Mouse (Mus musculus) T-helper 1 cell (primary cell): ENCODE results near the gene Cdc42bpb.

Experiments used
- in situ Hi-C: fragments of 300-600 bp; cut with MboI, MseI; formaldehyde crosslinking; loops from one replicate; pipeline ENCODE4 v1.15.1; 2025; ENCODE audit warnings: high pct_unique_total_duplicates

Cdc42bpb gene

DNA sequence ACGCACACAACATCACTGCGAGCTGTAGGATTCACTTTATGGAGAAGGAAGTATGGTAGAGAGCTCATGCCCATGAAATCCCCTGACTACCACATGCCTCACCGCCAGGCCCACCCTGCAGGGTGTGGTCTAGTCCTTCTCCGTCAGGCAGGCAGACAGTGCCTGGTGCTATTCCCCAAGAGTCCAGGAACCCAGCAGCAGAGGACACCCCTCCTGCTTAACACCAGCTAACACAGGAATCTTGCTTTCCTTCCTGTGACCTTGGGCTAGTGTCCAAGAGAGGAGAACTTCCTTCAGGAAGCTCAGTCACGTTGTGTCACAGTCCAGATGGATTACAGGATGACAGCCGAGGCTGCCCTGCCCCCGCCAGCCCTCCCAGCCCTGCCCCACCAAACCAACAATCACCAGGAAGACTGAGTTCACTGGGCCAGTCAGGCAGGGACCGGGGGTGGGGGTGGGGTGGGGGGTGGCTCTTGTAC is 9.2 kb upstream of the Cdc42bpb start:
- in situ Hi-C loops, result no loop called here

DNA sequence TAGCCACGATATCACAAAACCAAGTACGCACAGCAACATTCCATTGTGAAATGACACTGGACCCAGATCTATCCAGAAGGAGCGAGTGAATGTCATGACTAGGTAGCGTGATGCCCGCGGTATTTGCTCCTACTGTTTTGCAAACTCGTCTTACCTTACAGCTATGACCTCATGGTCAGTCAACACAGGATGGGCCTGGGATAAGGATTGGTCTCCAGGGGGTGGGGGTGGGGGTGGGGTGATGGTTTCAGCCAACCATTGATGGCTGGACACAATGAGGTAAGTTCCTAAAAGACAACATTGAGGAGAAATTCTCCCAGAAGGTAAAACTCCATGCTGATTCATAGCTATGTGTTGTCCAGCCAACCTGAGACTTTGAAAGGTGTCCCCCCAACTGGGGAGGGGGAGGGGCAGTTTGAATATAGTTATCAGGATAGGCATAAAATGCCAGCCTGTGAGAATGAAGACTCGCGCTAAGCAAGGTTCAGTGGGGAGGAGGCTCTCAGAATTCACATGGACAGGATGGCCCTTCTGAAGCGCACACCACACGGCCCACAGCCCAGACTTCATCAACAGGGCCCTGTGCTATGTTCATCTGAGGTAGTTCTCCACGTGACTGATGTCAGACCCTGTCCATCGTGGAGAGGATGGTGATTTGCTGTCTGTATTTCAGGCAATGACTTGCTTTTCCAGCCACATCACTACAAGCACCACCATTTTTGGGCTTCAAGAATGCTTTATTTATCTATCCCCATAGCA is 8.5 kb upstream of the Cdc42bpb start:
- in situ Hi-C loops, result no loop called here

DNA sequence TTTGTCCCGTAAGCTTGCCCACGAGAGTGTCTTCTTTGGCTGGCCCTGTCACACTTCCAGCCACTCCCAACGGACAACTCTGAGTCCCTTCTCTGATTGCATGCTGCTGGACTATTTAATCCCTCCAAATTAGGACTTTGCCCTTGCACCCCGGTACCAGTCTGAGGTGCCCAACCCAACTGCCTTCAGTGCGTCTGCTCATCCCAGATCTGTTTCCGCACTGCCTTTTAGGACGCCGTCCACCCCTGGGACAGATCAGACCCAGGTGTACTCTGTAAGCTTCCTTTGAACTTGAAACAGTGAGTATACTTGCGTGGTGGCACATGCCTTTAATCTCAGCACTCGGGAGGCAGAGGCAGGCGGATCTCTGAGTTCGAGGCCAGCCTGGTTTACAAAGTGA is 1.3 kb upstream of the Cdc42bpb start:
- in situ Hi-C loops, result no loop called here

DNA sequence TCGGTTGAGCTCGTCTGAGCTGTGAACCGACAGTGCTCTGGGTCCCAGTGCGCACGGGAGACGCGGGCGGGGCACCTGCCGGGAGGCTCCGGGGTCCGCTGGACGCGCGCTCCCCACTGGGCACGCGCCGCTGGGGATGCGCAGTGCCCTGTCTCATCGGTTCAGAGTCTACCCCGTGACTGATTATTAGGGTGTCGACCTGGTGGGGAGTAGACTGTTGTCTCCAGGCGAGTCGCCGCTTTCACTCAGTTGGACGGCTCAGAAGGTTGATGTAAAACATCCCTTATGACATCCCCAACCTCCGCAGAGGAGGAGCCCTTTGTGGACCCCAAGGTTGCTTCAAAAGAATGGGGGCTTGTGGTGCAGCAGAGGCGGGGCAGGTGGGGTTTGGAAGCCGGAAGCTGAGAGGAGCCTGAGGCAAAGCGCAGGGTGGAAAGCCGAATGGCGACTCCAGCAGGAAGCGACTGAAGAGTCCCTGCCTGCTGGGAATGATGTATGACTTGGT is 520 bp upstream of the Cdc42bpb start:
- in situ Hi-C loops, result no loop called here

DNA sequence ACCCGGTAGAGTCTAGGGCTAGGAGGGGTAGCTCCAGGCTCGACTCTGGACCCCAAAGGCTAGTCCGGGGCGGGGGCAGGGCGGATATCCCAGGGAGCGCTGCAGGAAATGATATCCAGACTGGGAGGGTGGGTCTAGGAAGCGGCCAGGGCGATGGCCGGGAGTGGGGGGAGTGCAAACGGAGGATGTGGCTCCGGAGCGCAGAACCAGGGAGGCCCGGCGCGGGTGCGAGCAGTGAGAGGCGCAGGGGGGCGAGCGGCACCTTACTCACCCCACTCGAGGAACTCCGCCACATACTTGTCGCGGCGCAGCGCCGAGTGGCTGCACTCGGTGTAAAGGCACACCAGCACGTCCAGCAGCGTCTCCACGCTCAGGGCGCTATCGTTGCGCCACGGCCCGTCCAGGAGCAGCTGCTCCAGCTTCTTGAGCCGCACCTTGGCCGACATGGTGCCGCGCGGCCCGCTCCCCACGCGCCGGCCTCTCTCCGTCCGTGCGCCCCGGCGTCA is 639 bp downstream of the Cdc42bpb start:
- in situ Hi-C loops, result no loop called here

DNA sequence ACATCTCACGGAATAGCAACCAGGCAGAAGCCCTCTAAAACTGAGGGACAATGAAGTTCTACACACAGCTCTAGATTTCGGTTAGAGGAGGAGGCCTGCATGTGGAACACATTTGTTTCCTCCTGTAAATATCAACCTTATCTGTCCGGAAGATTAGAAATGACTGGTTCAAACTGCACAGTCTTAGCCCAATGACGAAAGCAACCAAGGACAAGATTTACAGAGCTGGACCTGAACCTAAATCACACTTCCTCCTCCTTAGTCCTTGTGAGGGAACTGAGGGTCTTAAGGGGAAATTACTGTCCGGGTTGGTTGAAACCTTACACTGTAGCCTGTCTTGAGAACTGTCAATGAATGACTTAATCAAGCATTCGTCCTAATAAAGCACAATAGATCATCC is 1.5 kb downstream of the Cdc42bpb start:
- in situ Hi-C loops, result no loop called here

DNA sequence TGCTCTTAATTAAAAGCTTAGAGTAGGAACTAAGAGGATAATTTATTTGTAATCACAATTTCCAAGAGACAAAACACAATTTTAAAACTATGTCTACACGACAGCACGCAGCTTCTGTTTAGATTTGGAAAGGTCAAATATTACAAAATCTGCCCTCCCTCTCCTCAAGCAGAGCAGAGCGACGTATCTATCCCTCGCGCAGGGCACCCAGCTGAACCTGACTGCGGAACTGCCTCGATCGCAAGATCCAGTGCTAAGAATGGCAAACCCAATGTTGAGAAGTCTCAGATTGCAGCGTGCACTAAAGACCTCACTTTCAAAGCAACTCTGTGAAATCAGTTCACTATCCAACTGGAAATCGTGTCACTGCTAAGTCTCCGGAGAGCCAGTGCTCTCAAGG is 2.0 kb downstream of the Cdc42bpb start:
- in situ Hi-C loops, result no loop called here

DNA sequence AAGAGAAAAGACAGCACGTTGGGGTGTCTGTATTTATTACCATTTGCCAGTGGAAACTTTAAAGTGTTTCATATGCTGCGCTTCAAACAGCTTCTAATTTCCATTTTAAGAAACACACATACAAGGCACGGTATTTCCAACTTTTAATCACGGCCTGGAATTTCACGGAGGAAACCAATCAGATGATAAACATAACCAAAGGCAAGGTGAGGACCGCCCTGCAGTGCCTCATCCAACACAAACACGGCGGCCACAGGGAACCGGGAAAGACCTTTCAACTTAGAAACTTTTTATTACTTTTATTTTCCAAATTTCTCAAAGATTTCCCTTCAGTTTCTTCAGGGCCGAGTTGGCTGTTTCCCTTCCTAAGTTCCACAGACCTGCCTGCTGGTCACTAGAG is 2.8 kb downstream of the Cdc42bpb start:
- in situ Hi-C loops, result no loop called here

DNA sequence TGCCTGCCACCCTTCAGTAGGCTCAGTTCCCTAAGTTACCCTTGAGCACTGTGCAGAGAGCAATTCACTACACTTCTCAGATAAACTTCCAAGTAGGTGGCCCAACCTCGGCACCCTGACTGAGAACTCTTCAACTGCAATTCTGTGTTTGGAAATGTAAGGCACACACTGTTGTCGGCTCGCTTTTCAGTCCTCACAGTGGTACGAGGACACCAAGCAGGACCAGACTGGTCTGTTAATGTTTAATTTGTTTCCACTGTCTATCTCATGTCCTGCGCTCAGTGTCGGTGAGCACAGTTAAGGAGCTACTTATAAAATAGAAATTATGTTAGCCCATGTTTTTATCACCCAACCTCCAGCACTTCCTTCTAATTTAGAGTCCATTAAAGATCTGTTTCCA is 4.1 kb downstream of the Cdc42bpb start:
- in situ Hi-C loops, result no loop called here

DNA sequence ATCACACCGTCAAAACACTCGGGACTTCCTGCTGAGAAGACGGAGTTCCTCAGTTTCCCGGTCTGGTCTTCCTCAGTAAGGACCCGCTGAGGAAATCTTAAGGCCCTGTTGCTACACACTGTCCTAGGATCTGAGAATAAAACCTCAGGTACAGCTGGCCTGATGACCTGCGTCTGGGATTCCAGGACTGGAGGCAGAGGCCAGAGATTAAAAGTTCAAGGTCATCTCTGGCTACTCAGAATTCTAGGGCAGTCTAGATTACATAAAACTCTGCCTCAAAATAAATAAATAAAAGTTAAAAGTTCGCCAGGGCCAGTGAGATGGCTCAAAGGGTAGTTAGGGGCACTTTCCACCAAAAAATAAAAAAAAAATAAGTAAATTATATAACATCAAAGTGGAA is 5.6 kb downstream of the Cdc42bpb start:
- in situ Hi-C loops, result no loop called here

DNA sequence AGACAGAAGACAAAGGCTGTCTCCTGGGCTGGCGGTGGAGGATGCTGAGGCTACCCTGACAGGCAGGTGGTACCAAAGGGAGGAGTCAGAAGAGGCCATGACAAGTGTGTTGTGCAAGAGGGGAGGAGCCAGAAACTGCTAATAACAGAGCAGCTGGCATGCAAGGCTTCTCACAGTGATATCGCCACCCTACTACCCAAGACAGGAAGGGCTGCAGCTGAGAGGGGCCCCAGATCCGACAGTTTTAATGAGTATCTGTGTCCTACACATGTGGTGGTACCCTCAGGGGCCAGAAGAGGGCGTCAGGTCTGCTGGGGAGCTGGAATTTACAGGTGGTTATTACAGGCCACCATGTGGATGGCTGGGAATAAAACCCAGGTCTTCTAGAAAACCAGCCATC is 7.3 kb downstream of the Cdc42bpb start:
- in situ Hi-C loops, result no loop called here

DNA sequence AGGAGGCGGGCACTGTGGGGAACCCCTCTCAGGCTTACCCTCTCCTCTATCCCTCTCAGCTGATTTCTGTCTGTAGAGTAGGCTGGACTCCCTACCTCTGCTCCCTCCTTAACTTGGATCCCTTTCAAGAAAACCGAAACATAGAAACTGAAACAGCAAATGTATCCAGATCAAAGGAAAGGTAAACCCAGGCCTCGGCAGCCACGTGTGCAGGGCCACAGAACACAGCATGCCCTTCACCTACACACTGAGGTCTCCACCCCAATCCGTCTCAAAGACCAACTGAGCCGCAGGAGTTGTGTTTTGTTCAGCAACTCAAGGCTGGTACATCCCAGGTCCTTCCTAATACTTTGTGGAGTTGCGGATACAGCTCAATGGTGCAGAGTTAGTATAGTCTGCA is 10.5 kb downstream of the Cdc42bpb start:
- in situ Hi-C loops, result no loop called here

DNA sequence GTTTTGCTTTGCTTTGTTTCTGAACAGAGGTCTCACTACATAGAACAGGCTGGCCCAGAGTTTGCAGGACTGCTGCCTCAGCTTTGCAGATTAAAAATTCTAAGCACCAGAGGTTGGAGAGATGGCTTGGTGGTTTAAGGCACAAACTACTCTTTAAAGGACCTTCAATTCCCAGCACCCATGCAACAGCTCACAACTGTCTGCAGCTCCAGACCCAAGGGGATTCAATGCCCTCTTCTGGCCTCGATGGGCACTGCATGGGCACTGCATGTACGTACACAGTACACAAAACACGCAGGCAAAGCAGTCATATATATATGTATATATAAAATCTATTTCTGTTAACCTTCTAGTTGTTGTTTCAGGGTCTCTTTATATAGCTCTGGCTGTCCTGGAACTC is 13.3 kb downstream of the Cdc42bpb start:
- in situ Hi-C loops, result no loop called here

DNA sequence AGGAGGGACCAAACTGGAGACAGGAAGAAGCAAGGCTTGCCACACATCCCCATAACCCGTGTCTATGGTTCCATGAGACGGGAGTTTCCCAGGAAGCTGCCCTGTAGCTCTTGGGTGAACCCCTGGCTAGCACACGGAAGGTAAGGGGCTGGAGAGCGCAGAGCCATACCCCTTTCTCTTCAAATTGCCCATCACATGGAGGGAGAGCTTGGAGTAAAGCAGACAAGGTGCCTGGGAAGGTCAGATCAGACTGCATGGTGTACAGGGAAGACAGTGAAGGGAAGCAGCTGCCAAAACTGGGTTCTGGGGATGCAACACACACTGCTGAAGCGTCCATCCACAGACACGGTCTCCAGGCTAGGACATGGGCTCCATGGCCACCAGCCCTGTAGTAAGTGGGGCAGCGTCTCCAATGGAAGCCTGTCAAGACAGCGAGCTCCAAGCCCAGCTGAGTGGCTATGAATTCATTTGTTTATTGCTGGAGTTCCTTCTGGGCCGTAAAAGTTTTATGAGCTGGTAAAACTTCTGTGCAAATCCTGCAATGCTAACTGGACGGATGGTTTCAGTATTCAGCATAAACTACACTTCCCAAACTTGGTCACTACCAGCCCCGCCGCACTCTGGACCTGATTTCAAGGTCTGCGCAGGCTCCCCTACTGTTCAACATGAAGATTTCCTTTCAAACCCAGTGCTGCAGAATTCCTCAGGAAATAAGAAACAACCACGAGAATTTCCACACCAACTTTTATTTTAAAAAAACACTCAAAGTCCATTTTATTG is 16.0 kb downstream of the Cdc42bpb start:
- in situ Hi-C loops, result no loop called here

DNA sequence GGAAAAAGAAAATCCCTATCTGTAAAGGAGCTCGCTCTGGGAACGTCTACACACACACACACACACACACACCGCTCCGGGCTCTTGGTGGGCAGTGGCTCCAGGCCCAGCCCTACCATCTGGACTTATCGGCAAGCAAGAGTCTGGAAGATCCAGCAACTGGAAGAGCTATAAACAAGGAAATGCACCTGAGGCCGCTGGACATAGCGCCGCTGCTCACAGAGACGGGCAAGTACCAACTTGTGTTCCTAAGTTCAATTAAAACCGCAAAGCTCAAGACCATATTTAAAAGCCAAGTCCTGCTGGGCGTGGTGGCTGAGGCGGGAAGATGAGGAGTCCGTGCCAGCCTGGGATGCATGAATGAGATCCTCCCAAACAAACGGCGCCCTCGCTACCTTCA is 16.8 kb downstream of the Cdc42bpb start:
- in situ Hi-C loops, result no loop called here

DNA sequence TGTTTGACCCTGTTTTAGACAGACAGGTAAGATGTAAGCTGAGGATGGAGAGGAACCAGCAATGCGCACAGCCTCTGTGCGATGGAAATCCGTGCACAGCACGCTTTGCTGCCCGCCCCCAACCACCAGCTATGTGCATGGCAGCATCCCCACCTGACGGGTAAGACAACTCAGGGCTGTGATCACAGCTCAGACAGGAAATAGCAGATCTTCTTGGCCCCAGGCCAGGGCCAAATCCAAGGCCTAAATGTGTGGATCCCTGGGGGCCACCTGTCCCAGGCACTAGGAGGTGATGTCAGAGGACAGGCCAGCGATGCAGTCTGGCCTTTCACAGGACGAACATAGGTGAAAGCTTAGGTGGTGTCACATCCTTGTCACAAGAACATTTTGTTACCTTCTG is 21.3 kb downstream of the Cdc42bpb start:
- in situ Hi-C loops, result no loop called here

DNA sequence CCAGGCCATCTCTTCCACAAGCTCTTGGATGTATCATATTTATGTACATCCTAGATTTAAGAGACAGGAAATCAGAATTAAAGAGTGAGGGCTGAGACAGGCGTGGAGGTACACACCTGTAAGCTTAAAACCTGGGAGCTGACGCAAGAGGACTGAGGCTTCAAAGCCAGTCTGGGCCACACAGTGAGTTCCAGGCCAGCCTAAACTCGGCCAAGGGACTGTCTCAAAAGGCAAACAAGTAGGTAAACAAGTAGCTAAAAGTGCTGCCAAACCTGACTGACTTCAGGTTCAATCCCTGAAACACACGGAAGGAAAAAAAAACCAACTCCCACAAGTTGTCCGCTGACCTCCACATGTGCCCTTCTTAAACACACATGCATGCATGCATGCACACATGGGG is 23.4 kb downstream of the Cdc42bpb start:
- in situ Hi-C loops, result no loop called here

DNA sequence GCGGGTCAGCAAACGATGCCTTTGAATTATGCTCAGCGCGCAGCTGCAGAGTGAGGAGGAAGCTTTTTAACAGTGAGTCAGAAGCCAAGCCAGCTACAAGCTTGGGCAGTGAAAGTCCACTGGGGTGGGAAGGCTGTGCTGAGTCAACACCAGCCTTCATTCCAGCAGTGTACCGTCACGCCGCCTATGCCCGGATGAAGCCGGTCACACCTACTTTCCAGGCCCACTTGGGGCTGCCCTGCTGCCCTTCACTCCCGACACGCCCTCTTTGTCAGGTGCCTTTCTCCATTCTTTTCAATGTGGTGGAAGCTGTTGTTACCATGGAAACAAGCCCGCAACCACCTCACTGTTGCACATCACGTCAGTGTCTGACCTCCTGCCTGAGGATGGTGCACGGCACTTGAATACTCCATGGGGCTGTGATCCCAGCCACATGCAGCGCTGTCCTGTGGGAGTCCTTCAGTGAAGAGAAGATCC is 24.0 kb downstream of the Cdc42bpb start:
- in situ Hi-C loops, result no loop called here

DNA sequence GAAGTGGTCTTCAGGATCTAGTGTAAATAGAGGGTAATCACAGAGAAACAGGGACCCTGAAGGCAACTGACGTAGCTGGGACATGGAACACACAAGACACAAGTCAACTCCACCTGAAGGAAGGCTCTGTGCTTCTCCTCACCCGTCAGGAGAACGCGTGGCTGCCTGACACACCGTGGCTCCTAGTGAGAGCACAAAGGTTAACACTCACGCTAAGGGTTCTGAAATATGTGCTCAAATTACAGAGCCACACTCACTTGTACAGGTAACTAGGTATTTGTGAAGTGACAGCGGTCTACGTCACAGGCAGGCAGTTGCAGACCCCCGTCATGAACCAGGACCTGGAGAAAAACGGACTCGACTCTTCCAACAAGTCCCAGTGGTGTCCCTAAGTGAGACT is 24.5 kb downstream of the Cdc42bpb start:
- in situ Hi-C loops, result no loop called here

DNA sequence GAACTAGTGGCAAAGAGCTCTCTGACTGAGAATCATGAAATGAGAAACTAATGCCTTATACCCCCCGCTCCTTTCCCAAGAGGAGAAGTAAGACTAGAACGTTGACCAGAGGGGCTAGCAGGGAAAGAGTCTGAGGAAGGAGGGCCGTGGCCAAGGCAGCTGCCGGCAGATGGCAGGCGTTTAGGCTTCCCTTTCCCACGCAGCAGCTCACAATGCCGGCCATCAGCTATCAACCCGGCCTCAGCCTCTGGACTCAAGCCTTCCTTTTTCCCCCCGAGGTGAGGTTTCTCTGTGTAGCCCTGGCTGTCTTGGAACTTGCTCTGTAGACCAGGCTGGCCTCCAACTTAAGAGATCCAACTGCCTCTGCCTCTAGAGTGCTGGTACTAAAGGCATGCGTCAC is 25.0 kb downstream of the Cdc42bpb start:
- in situ Hi-C loops, result no loop called here

DNA sequence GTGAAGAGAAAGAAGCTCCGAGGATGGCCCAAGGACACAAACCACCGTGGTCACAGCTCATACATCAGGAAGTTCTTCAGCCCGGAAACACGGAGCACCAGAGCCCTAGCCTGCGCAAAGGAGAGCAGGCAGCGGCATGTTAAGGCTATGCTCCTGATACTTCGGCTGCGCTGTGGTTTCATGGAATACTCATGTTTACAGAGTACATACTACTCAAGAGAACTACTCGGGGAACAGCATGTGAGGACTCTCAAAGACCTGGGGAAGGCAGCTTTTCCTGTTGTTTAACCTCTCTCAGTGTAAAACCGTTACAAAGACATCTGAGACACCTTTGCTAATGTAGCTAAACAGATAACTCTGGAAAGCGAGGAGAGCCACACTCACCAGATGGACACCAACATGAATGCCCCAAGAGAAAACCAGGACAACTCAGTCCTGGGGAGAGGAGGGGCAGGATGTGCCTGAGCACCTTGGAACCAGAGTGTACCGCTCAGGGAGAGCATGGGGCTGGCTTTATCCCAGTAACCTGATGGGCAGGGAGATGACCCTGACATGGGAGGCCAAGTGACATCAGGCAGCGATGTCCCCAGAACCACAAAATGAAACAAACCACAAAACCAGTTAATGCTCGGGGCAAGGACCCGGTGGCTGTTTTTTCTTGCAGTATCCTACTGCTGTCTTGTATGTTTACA is 27.8 kb downstream of the Cdc42bpb start:
- in situ Hi-C loops, result no loop called here

DNA sequence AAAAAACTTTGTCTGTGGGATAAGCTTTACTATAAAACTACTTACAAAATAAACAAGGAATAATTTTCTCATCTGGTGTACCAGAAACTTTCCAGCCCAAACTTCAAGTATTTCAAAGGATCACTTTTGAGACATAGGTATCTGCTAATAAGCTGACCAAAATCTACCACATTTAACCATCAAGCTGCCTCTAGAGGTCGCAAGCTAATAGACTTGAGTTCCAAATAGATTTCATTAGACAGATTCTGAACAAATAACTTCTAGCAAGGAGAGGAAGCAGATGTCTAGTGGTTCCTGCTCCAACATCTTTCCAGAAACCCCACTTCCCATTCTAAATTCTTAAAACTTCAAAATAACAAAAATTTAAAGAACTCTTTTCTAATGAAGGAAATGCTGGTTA is 33.6 kb downstream of the Cdc42bpb start:
- in situ Hi-C loops, result no loop called here
